Mouse (Mus musculus) kidney, adult 11 months (tissue): ENCODE measurements around the gene Mgat4a.

Experiments used
- DNase-seq: peaks from one replicate; pipeline ENCODE4 v3.0.0; 2022

The Mgat4a gene

GRCm38 (mm10) chr1:37491672-37492071 is 49.1 kb downstream of the Mgat4a start:
- DNase-seq: no peak

GRCm38 (mm10) chr1:37490691-37491212 is 50.1 kb downstream of the Mgat4a start:
- no peak for DNase-seq

GRCm38 (mm10) chr1:37488531-37488930 is 52.3 kb downstream of the Mgat4a start:
- DNase-seq: no peak

- no peak for DNase-seq
Measured at GRCm38 (mm10) chr1:37486994-37487393, 53.8 kb downstream of the Mgat4a start.

- DNase-seq: no peak
Measured at GRCm38 (mm10) chr1:37486439-37486838, 54.4 kb downstream of the Mgat4a start.

GRCm38 (mm10) chr1:37484612-37485011 is 56.2 kb downstream of the Mgat4a start:
- DNase-seq: no peak

GRCm38 (mm10) chr1:37481331-37481730 is 59.5 kb downstream of the Mgat4a start:
- no peak for DNase-seq

- no peak for DNase-seq
Measured at GRCm38 (mm10) chr1:37480731-37481130, 60.1 kb downstream of the Mgat4a start.

GRCm38 (mm10) chr1:37479759-37480158 is 61.1 kb downstream of the Mgat4a start:
- no peak for DNase-seq

GRCm38 (mm10) chr1:37479074-37479473 is 61.7 kb downstream of the Mgat4a start:
- DNase-seq: no peak

GRCm38 (mm10) chr1:37478416-37478815 is 62.4 kb downstream of the Mgat4a start:
- DNase-seq: no peak

- no peak for DNase-seq
Measured at GRCm38 (mm10) chr1:37477928-37478327, 62.9 kb downstream of the Mgat4a start.

GRCm38 (mm10) chr1:37477250-37477649 is 63.6 kb downstream of the Mgat4a start:
- no peak for DNase-seq

- no peak for DNase-seq
Measured at GRCm38 (mm10) chr1:37475312-37475711, 65.5 kb downstream of the Mgat4a start.

- DNase-seq: no peak
Measured at GRCm38 (mm10) chr1:37474634-37475190, 66.1 kb downstream of the Mgat4a start.

GRCm38 (mm10) chr1:37474046-37474445 is 66.8 kb downstream of the Mgat4a start:
- DNase-seq: no peak

GRCm38 (mm10) chr1:37473251-37473650 is 67.6 kb downstream of the Mgat4a start:
- no peak for DNase-seq

- no peak for DNase-seq
Measured at GRCm38 (mm10) chr1:37471179-37472148, 69.4 kb downstream of the Mgat4a start.

GRCm38 (mm10) chr1:37469007-37469406 is 71.8 kb downstream of the Mgat4a start:
- no peak for DNase-seq

GRCm38 (mm10) chr1:37467806-37468205 is 73.0 kb downstream of the Mgat4a start:
- DNase-seq: no peak

- DNase-seq: no peak
Measured at GRCm38 (mm10) chr1:37466322-37466995, 74.4 kb downstream of the Mgat4a start.

- DNase-seq: no peak
Measured at GRCm38 (mm10) chr1:37464878-37465452, 75.9 kb downstream of the Mgat4a start.

GRCm38 (mm10) chr1:37457546-37457945 is 83.3 kb downstream of the Mgat4a start:
- DNase-seq: no peak
